Mouse (Mus musculus) left cerebral cortex, postnatal 10 days (tissue): ENCODE measurements around the gene Ier3. TPM values are rescaled to one million over a fixed set of nuclear protein-coding genes. Genes with fewer than 3 reads are reported as not detected.

Experiments
- DNase-seq, 2 experiments: peaks; one replicate each; pipeline ENCODE4 v3.0.0; 2021 to 2022; ENCODE audit warnings: low spot score in 2 of 2, mixed read lengths in 1 of 2; ENCODE audit errors: extremely low spot score in 1 of 2
- intact Hi-C: fragments of 180-260 bp; cut with DNase I; formaldehyde crosslinking; loops from one replicate; pipeline ENCODE4 v1.15.1; 2025
- microRNA-seq: library from miRNA; unstranded; fragments of <30 nt; microRNA quantifications from one replicate; pipeline ENCODE4 v1.2.0, GENCODE M21; 2022
- total RNA-seq, 2 experiments: library from RNA; stranded (reverse); gene quantifications; 2 replicates each; pipeline ENCODE4 v1.2.3; 2021

Ier3 gene
- total RNA-seq, 2 experiments from 2014 or later: 5.4 to 5.8 TPM

DNA sequence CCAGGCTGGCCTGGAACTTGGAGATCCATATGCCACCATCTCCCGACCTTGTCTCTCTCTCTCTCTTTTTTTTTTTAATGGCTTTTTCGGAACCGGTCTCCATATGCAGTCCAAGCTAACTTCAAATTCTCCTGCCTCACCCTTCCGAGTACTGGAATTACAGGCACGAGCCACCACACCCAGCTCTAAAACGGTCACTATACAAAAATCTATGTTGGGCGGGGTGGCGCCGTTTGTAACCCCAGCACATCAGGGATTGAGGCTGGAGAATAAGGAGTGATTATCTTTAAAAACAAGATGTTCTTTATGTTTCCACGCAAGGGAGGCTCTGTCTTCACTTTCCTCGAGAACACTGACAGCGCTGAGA is 39.3 kb downstream of the Ier3 start:
- intact Hi-C loops: no loop called here
- DNase-seq: no peak

DNA sequence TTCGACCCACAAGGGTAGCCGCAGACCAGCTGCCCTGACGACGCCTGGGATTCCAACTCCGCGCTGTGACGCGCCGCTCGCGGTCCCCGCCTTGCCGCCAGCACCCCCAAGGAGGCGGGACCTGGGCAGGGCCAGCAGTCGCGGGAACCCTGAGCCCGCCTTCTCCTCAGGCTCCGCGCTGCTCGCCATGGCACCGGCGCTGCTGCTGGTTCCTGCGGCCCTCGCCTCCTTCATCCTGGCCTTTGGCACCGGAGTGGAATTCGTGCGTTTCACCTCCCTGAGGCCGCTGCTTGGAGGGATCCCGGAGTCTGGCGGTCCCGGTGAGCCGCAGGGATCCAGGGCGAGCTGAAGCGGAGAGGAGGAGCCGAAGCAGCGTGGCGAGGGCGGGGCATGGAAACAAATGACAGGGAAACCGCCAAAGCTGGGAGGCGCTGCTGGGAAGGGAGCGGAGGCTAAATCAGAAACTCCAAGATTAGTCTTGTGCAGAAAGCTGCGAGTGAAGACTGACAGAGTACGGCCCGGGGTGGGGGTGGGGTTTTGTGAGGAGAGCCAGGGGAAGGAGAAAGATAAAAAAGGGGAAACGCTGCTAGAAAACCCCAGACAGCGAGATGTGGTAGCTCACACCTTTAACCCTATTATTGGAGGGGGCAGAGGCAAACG is 39.8 kb downstream of the Ier3 start, which contains the start of gene Nrm:
Nrm (plus strand) TSS at position 121 of the 660 bp plus-strand sequence.
- intact Hi-C loops: no loop called here
- DNase-seq: peak; percentile 86 to 95

DNA sequence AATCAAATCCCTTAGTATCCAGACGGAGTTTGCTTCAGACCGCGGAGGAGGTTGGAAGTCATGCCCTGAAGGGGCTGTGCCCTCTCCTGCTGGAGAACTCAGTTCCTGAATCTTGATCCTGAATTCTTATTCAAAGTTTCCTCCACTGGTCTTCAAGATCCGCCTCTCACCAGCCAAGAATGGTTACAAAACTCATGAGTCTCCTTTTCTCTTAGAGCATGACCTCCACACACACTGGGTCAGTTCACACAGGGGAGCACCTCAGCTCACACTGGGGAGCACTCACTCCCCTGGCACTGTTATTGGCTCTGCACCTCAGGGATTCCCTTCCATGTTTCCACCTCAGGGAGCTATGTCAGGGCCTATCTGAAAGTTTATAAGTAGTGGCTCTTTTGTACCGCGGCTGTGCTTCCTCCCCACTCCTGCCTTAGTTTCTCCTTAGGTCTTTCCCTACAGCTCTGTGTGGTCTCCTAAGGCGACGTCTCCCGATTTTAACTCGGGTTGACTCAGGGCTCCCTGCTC is 43.4 kb downstream of the Ier3 start:
- intact Hi-C loops: no loop called here
- DNase-seq: no peak

DNA sequence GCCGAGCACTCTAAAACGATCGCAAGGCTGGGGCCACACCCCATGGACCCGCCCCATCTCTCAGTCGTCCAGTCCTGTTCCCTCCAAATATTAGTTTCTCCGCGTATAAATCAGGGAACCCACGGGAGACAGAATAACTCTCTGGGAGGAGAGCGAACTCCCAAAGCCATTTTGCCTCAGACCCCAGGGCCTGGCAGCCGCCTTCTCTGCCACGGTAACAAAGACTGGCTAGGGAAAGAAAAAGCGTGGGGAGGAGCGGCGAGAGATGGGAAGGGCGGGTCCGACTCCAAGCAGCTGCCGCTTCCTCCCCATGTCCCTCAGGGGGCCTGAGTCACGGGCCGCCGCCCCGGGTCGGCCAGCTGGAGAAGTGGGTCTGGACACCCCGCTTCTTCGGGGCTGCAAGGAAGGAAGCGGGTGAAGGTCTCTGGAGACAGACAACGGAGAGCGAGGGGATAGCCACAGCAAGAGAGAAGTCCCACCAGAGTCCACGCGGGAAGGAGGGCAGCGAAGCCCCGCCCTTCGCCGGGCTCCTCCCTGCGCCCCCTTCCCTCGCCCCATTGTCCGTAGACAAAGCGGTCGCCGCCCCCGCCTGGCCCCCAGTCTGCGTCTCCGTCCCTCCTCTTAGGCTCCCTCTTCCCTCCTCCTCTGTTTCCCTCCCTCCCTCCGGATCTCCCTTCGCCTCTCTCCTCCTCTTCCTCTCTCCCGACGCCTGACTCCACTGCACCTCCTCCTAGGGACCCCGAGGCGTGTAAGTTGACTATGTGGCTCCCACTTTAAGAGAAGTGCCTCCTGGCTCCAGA is 44.2 kb downstream of the Ier3 start, which contains the start of gene Ppp1r18:
Ppp1r18 (plus strand) TSS at position 113 of the 800 bp plus-strand sequence.
- peak in 1 of 2 experiments; percentile 89 for DNase-seq
- intact Hi-C loops: no loop called here

DNA sequence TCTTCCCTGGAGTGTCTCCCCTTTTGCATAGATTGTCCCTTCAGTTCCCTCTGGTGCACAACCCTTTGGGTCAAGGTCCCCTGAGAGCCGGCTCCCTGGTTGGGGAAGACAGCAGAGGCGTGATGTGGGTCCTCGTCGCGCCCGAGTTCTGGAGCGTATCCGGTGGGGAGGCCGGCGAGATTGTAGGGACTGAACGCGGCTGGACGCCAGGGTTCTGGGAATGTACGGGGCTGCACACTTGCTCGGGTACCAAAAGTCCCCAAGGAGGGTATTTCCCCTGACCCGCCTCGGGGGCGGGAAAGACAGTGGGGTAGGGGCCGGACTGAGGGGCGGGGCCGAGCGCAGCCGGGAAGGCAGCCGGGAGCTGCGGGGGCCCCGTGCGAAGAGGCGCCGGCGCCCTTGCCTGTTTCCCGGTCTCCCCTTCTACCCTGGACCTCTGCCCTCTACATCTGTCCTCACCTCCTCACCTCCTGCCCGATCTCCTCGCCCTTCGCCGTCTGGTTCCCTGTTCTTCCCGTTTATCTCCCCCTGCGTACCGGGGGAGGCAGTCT is 44.9 kb downstream of the Ier3 start:
- DNase-seq: peak in 1 of 2 experiments; percentile 87
- intact Hi-C loops: no loop called here

DNA sequence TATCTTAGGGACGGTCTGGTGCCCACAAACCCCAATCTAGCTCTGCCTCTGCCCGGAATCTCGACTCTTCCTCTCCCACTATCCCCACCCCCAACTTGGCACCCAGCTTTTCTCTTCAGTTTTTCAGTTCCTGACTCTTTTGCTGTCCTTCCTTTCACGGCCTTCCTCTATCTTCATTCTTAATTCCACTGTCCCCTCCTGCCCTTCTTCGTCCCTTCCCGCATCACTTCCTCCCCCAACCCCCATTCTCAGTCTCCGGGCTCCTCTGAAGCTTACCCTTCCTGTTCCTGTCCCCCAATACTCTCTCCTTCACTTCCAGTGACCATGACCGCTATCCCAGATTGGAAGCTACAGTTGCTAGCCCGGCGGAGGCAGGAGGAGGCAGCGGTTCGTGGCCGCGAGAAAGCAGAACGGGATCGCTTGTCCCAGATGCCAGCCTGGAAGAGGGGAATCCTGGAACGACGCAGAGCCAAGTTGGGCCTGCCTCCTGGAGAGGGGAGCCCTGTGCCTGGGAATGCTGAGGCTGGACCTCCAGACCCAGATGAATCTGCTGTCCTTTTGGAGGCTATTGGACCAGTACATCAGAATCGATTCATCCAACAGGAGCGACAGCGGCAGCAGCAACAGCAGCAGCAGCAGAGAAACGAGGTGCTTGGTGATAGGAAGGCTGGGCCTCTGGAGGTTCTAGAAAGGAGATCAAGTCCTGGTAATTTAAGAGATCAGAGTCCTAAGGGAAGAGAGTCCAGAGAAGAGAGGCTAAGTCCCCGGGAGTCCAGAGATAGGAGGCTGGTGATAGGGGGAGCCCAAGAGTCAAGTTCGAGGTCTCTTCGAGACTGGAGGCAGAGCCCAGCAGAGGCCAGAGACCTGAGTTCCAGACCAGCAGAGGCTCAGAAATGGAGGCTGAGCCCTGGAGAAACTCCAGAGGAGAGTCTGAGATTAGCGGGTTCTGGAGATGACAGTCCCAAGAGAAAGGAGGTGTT is 45.7 kb downstream of the Ier3 start:
- no peak for DNase-seq
- intact Hi-C loops: no loop called here

DNA sequence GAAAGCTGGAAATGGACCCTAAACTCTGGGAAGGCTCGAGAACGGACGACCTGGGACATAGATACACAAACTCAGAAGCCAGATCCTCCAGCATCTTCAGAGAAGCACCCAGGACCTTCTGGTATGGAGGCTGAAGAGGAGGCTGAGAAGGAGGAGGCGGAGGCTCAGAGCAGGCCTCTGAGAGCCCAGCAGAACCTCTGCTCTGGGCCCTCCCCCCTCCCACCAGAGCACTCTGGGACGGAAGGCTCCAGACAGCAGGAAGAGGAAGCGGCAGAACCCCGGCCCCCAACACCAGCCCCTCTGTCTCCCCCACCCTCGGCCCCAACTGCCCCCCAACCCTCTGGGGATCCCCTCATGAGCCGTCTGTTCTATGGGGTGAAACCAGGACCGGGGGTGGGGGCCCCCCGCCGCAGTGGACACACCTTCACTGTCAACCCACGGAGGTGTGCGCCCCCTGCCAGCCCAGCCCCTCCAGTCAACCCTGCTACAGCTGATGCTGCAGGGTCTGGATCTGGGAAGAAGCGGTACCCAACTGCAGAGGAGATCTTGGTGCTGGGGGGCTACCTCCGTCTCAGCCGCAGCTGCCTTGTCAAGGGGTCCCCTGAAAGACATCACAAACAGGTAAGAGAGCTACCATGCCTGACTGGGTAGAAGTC is 46.8 kb downstream of the Ier3 start:
- DNase-seq: peak in 1 of 2 experiments; percentile 68
- intact Hi-C loops: no loop called here

DNA sequence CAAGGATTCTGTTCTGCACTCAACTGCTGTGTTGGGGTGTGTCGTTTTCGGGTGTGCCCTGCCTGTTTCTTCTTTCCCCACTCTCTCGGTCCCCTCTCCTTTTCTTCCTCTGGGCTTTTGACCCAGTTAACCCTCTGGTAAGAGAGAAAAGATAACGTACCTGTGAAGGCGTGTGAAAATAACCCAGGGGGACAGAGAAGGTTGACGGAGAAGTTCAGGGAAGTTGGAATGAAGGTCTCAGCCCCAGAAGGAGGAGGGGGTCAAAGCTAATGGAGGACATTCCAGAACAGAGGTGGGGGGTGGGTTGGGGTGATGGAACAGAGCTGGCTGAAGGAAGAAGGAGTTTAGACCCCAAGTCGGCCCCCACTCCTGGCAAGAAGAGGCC is 47.5 kb downstream of the Ier3 start:
- no peak for DNase-seq
- intact Hi-C loops: no loop called here

DNA sequence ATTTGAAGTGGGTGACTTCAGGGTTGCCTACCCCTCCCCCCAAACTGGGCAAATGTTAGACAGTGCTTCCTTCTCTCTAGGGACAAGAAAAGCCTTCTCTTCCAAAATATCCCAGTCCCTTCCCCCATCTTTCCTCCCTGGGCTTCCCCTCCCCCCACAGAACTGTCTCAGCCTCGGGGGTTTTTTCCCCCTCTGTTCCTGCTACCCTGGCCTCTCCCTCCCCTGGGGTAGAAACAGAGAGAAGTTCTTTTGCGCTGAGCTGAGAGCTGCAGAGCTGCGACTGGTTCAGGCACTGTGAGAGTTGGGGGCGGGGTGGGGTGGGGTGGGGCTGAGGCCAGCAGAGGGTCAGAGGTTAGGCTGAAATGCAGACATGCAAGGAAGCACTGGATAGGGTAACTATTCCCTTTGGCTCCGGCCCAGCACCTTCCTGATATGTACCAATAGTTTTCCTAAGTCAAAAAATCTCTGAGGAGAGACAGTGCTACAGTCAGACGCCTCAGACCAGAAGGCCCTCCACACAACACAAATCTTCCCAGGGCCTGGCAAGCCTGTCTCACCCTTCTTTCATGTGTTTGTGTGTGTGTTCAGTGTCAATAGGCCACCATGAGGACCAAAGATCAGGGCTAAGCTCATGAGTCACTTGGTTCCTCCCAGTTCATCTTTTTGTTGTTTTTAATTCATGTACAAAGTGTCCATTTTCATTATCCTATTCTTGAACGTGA is 48.0 kb downstream of the Ier3 start:
- peak in 1 of 2 experiments; percentile 73 for DNase-seq
- intact Hi-C loops: loop anchor here (5.0 kb wide), 1 partner anchor 127 kb away; no protein-coding TSS in a partner anchor

DNA sequence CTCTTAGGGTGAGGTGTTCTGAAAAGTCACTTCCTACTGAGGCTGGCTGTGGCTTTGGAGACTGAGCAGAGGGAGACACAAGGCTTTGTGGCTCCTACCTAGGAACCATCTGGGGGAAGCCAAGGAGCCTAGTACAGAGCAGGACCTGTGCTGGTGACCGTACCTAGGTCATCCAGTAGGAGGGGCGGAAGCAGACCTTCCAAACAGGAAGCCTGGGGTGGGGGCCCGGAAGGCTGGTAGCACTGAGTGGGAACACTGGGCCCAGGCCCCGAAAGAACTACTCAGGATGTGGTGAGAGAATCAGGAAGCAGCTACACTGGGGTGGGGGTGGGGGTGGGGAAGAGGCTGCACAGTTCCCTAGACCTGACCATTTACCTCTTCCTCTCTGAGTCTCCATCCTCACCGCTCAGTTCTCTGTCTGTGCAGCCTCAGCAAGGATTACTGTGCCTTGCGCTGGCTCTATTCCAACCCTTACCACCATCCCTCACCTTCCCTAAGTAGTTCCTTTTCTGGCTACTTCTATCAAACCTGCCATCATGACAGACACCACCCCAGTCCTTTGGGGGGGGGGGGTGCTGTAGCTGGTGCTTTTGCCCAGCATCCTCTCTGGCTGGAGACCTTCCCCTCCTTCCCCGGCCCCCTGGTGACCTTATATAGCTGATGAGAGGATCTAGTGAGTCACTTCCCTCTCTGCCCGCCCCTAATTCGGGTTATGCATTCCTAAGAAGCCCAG is 48.8 kb downstream of the Ier3 start:
- intact Hi-C loops: loop anchor here (5.0 kb wide), 1 partner anchor 128 kb away; no protein-coding TSS in a partner anchor
- DNase-seq: peak; percentile 51 to 87

DNA sequence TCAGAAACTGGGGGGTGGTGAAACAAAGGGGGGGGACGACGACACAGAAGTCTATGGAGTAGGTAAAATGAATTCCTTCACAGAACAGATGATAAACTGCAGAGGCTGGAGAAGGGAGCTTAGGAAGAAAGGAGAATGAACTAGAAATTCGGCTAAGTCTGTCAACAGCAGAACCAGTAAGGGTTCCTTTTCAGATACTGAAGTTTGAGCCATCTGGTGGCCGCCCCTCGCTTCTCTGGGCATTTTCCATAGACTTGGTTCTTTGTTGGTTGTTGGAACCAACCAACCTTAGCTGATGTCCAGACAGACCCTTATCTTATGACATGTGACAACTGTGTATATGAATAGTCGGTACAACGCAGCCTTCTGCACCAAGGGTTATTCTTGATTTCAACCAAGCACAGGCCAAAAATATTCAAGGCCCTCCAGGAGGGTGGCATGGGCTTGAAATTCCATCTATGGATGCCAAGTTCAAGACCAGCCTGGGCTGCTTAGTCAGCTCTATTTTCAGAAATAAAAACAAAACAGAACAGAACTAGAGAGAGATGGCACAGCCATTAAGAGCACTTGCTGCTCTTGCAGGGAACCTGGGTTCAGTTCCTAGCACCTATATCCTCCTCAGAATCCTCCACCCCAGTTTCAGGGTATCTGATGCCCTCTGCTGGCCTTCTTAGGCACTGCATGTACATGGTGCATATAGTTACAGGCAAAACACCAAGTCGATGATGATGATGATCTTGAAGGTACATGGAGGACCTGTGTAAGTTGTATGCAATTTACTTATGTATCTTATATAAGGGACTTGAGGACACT is 49.6 kb downstream of the Ier3 start:
- DNase-seq: no peak
- intact Hi-C loops: loop anchor here (5.0 kb wide), 1 partner anchor 129 kb away; no protein-coding TSS in a partner anchor

Small RNAs within 50 kb of the gene (microRNA-seq; reads per million reads assigned to microRNA genes)
- 2.0 reads per million for gene Gm28033

Other genes with a start within 250 kb of the Ier3 start
- gene Sfta2, start 220.1 kb upstream of the Ier3 start, total RNA-seq: not detected
- not detected for gene Gm9573, start 195.0 kb upstream of the Ier3 start, total RNA-seq
- not detected for gene Mucl3, start 178.0 kb upstream of the Ier3 start, total RNA-seq
- gene Vars2, start 154.1 kb upstream of the Ier3 start, total RNA-seq: 10 to 100 TPM; 31.2 to 42.6 TPM
- 10 to 100 TPM; 23.5 to 24.1 TPM for gene Gtf2h4, start 147.9 kb upstream of the Ier3 start, total RNA-seq
- 10 to 100 TPM; 39.6 to 40.1 TPM for gene Ddr1, start 117.1 kb upstream of the Ier3 start, total RNA-seq
- 100 to 1,000 TPM; 171 to 178 TPM for gene Flot1, start 1.5 kb downstream of the Ier3 start, total RNA-seq
- gene Tubb5, start 16.6 kb downstream of the Ier3 start, total RNA-seq: 1,000 to 10,000 TPM; 1,429 to 1,573 TPM
- 10 to 100 TPM; 12.5 to 19.1 TPM for gene Mdc1, start 19.8 kb downstream of the Ier3 start, total RNA-seq
- 10 to 100 TPM in 1 of 2 experiments, 1 to 10 TPM in 1; 6.0 to 11.8 TPM for gene Nrm, start 39.6 kb downstream of the Ier3 start, total RNA-seq
- gene Ppp1r18, start 43.9 kb downstream of the Ier3 start, total RNA-seq: 10 to 100 TPM; 20.6 to 23.6 TPM
- 10 to 100 TPM; 29.1 to 31.0 TPM for gene Dhx16, start 58.1 kb downstream of the Ier3 start, total RNA-seq
- 10 to 100 TPM; 61.5 to 72.4 TPM for gene 2310061I04Rik, start 75.7 kb downstream of the Ier3 start, total RNA-seq
- 100 to 1,000 TPM; 105 to 111 TPM for gene Atat1, start 88.4 kb downstream of the Ier3 start, total RNA-seq
- gene Mrps18b, start 94.7 kb downstream of the Ier3 start, total RNA-seq: 10 to 100 TPM; 50.4 to 52.0 TPM
- 10 to 100 TPM; 57.2 to 66.5 TPM for gene Ppp1r10, start 94.8 kb downstream of the Ier3 start, total RNA-seq
- 10 to 100 TPM; 73.5 to 78.0 TPM for gene Abcf1, start 148.1 kb downstream of the Ier3 start, total RNA-seq
- 100 to 1,000 TPM; 133 to 141 TPM for gene Gnl1, start 158.2 kb downstream of the Ier3 start, total RNA-seq
- gene Prr3, start 158.6 kb downstream of the Ier3 start, total RNA-seq: 10 to 100 TPM; 64.3 to 66.3 TPM
- gene H2-T24, start 198.9 kb downstream of the Ier3 start, total RNA-seq: under 1 TPM; 0.49 to 0.57 TPM
- 1 to 10 TPM; 2.3 to 2.7 TPM for gene H2-T23, start 211.2 kb downstream of the Ier3 start, total RNA-seq
- 1 to 10 TPM; 5.7 to 6.1 TPM for gene H2-T22, start 221.1 kb downstream of the Ier3 start, total RNA-seq
- gene Gm6034, start 221.3 kb downstream of the Ier3 start, total RNA-seq: not detected
- gene Gm11127, start 236.7 kb downstream of the Ier3 start, total RNA-seq: not detected